Mouse (Mus musculus) stomach, embryonic 15.5 days (tissue): ENCODE results near the gene Ccn5. TPM values are rescaled to one million over a fixed set of nuclear protein-coding genes. Genes with fewer than 3 reads are reported as not detected.

ENCODE experiments used
- ATAC-seq: fragments of 200-750 bp; cut with Nextera tagmentation; 2 replicates; pipeline ENCODE4 v1.8.0; 2017; ENCODE audit warnings: low read depth, moderate number of reproducible peaks, moderate TSS enrichment; ENCODE audit not compliant: insufficient read depth, low FRiP score
- H3K27ac ChIP-seq: fragments of 300-500 bp; sonication (generic); 2 replicates; pipeline ENCODE4 v1.5.1; 2015; ENCODE audit warnings: mild to moderate bottlenecking, inconsistent platforms
- H3K27me3 ChIP-seq: fragments of 300-500 bp; sonication (generic); replicated peaks from 2 replicates; pipeline ENCODE4 v1.6.1; 2015; ENCODE audit warnings: inconsistent platforms
- H3K36me3 ChIP-seq: fragments of 300-500 bp; sonication (generic); 2 replicates; pipeline ENCODE4 v1.6.1; 2015; ENCODE audit warnings: inconsistent platforms
- H3K4me1 ChIP-seq: fragments of 300-500 bp; sonication (generic); 2 replicates; pipeline ENCODE4 v1.6.1; 2015; ENCODE audit warnings: inconsistent platforms
- H3K4me2 ChIP-seq: fragments of 300-500 bp; sonication (generic); 2 replicates; pipeline ENCODE4 v1.6.1; 2015; ENCODE audit warnings: mild to moderate bottlenecking, inconsistent platforms
- H3K4me3 ChIP-seq: fragments of 300-500 bp; sonication (generic); replicated peaks from 2 replicates; pipeline ENCODE4 v1.5.1; 2015; ENCODE audit warnings: inconsistent platforms
- H3K9ac ChIP-seq: fragments of 300-500 bp; sonication (generic); 2 replicates; pipeline ENCODE4 v1.6.1; 2015; ENCODE audit warnings: inconsistent platforms
- H3K9me3 ChIP-seq: fragments of 300-500 bp; sonication (generic); 2 replicates; pipeline ENCODE4 v1.6.1; 2016; ENCODE audit warnings: inconsistent platforms
- WGBS: fragments of 180-500 bp; shearing (Covaris S2); methylation state at CpG from one replicate; pipeline ENCODE4 v1.1.7; 2015; 5-methylcytosine and 5-hydroxymethylcytosine counted together
- polyA plus RNA-seq: library from polyadenylated mRNA; unstranded; fragments of >200 nt; fragmentation: Nextera tagmentation; extraction: Ambion mirVana; gene quantifications from 2 replicates; pipeline ENCODE4 v1.2.1, GENCODE M21; 2015

The Ccn5 gene
- polyA plus RNA-seq, 1 experiment from 2014 or later, result not detected

DNA sequence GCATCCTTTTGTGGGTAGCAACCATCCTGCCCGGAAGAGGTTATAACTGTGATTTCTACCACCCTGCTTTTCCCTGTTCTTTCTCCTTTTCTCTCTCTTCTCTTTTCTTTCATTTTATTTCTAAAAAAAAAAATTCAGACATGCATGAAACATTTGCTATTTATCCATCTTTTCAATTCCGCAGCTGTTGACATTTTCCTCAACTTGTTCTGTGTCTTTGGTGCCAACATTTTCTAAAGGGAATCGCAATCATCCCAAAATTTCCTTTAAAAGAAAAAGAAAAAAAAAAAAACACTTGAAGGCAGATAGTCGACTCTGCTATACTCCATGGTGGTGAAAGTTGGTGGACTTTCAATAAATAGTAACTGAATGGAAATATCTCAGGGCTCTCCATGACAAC is 11.5 kb upstream of the Ccn5 start:
- no peaks in the 10 kb centered on the region for H3K36me3 ChIP-seq
- no peaks in the 10 kb centered on the region for H3K9me3 ChIP-seq
- no peak overlapping the region for H3K27ac ChIP-seq
- H3K27me3 ChIP-seq, result no peaks in the 10 kb centered on the region
- no peak overlapping the region for H3K4me3 ChIP-seq
- H3K4me2 ChIP-seq, result no peak overlapping the region
- WGBS, result 84% methylated on average over 4 of the region's 4 CpGs
- H3K9ac ChIP-seq, result no peak overlapping the region
- ATAC-seq, result no peak
- H3K4me1 ChIP-seq, result no peaks in the 10 kb centered on the region

GRCm38 (mm10) chr2:163809704-163810103 is 11.0 kb upstream of the Ccn5 start:
- H3K9me3 ChIP-seq, result no peaks in the 10 kb centered on the region
- no peak overlapping the region for H3K9ac ChIP-seq
- no peaks in the 10 kb centered on the region for H3K27me3 ChIP-seq
- H3K36me3 ChIP-seq, result no peaks in the 10 kb centered on the region
- no peak overlapping the region for H3K4me2 ChIP-seq
- no peak overlapping the region for H3K4me3 ChIP-seq
- H3K4me1 ChIP-seq, result no peaks in the 10 kb centered on the region
- WGBS, result 45% methylated on average over 7 of the region's 7 CpGs
- H3K27ac ChIP-seq, result no peak overlapping the region
- ATAC-seq, result no peak

DNA sequence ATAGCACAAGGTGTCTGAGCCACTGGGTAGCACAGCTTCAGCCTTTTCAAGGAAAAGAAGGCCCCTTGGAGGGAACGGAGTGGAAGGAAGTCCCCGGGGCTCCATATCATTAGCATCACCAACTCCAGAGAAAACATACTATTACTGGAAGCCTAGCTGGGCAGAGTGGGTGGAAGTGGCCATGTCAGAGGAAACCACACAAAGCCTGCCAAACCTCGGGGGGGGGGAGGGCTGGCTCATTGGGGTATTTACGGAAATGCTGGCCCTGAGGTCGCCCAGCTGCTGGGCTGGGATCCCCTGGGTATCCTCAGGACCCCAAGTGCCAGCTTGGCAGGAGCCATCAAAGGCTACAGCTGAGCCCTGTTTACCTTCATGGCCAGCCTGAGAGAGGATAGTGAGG is 7.6 kb upstream of the Ccn5 start:
- no peak overlapping the region for H3K9ac ChIP-seq
- no peak overlapping the region for H3K4me3 ChIP-seq
- H3K4me2 ChIP-seq, result no peak overlapping the region
- H3K36me3 ChIP-seq, result no peaks in the 10 kb centered on the region
- no peak for ATAC-seq
- 63% methylated on average over 5 of the region's 5 CpGs for WGBS
- H3K27ac ChIP-seq, result no peak overlapping the region
- no peaks in the 10 kb centered on the region for H3K27me3 ChIP-seq
- H3K9me3 ChIP-seq, result no peaks in the 10 kb centered on the region
- H3K4me1 ChIP-seq, result no peaks in the 10 kb centered on the region

DNA sequence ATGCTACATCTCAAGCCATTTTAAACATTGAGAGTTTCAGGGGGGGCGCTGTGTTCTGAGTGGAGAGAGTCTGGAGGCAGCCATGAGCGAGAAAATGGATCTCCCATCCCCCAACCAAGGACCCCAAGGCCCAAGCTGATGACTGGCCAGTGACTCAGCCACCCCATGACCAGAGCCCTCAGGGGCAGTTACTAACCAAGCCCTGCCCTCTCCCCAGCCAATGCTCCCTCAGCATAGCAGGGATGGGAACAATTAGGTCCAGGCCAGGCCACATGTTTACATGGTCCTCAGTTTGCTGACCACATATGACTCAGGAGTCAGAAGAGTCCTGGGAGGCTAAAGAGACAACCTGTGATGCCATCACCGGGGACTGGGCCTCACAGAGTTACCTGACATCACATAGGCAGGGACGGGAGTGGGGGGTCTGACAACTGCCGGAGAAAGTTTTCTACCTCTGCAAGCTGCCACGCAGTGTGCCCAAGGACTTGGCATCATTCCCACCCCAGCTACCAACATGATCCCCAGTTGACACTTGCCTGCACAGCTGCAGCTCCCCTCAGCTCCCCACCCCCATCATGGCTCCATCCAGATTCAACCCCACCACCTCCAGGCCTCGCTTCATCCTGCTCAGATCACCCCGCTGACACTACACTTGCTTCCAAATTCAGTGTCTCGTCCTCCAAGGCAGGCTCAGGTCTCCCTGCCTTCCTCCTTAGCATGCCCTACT is 5.8 kb upstream of the Ccn5 start:
- no peaks in the 10 kb centered on the region for H3K4me1 ChIP-seq
- no peaks in the 10 kb centered on the region for H3K9me3 ChIP-seq
- no peak overlapping the region for H3K9ac ChIP-seq
- ATAC-seq, result no peak
- H3K27ac ChIP-seq, result no peak overlapping the region
- H3K4me2 ChIP-seq, result no peak overlapping the region
- no peaks in the 10 kb centered on the region for H3K27me3 ChIP-seq
- 83% methylated on average over 9 of the region's 9 CpGs for WGBS
- no peak overlapping the region for H3K4me3 ChIP-seq
- no peaks in the 10 kb centered on the region for H3K36me3 ChIP-seq

DNA sequence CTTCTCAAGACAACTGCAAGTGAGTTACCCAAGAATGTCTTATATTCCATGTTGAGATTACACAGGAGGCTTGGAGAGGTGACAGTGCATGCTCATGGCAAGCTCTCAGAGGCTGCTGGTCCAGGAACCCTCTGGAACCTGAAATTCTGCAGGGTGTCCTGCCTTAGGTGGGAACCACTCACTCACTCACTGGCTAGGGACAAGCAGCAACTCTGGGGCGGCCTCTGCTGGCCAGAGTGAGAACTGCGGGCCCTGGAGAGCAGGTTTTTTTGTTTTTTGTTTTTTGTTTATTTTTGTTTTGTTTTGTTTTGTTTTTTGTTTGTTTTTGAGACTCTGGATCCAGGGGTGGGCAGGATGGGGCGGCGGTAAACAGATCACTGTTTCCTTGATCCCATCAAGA is 2.6 kb downstream of the Ccn5 start:
- Histone ChIP-seq H3K27me3 (no peaks in the 10 kb centered on the region), H3K9me3 (no peaks in the 10 kb centered on the region), H3K4me1 (no peaks in the 10 kb centered on the region), H3K4me3 (no peak overlapping the region), H3K36me3 (no peaks in the 10 kb centered on the region), H3K4me2 (peak overlapping the region; percentile 33), H3K9ac (no peak overlapping the region), H3K27ac (no peak overlapping the region)
- ATAC-seq, result no peak
- WGBS, result 5% methylated on average over 4 of the region's 4 CpGs

- Histone ChIP-seq H3K27ac (no peak overlapping the region), H3K27me3 (no peaks in the 10 kb centered on the region), H3K4me2 (peak overlapping the region; percentile 33), H3K4me3 (no peak overlapping the region), H3K36me3 (no peaks in the 10 kb centered on the region), H3K4me1 (no peaks in the 10 kb centered on the region), H3K9me3 (no peaks in the 10 kb centered on the region), H3K9ac (no peak overlapping the region)
- whole genome bisulfite sequencing, result 32% methylated on average over 11 of the region's 11 CpGs
- peak; percentile 69 for ATAC-seq
Observed at GRCm38 (mm10) chr2:163823771-163824170, 3.1 kb downstream of the Ccn5 start.

DNA sequence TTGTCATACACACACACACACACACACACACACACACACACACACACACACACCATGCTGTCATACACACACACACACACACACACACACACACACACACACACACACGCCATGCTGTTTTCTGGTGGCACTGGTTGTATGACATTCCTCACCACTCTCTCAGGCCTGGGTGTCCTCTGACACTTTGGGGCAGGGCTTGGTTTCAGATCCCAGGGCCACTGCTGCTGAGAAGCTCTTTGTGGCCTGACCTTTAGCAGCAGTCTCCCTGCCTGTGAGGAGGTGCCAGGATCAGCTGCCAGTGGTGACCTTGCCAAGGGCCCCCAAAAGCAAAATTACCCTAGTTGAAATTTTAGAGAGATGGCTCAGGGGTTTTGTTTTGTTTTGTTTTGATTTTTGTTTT is 5.2 kb downstream of the Ccn5 start:
- H3K27me3 ChIP-seq, result no peaks in the 10 kb centered on the region
- 63% methylated on average over 1 of the region's 1 CpGs for WGBS
- no peaks in the 10 kb centered on the region for H3K36me3 ChIP-seq
- no peaks in the 10 kb centered on the region for H3K4me1 ChIP-seq
- H3K4me3 ChIP-seq, result no peak overlapping the region
- no peak for ATAC-seq
- no peak overlapping the region for H3K9ac ChIP-seq
- H3K4me2 ChIP-seq, result no peak overlapping the region
- no peak overlapping the region for H3K27ac ChIP-seq
- no peaks in the 10 kb centered on the region for H3K9me3 ChIP-seq

DNA sequence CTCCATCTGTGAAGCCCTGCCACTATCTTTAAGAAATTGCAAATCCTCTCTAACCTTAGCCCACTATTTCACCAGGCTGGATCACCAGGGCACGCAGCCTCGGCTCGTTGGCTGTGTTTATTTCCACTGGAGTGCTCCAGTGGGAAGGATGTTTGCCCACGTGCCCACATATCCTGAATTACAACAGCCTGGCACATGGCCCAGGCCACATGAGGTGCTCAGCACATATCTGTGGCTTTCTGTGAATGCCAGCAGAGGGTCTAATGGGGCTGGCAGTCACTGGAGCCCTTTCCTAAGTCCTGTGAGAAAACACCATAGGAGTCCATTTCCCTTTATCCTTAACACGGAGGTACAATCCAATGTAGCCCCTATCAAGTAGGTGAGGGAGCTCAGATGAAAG is 5.8 kb downstream of the Ccn5 start:
- WGBS, result 65% methylated on average over 5 of the region's 5 CpGs
- H3K9me3 ChIP-seq, result no peaks in the 10 kb centered on the region
- H3K9ac ChIP-seq, result no peak overlapping the region
- no peak overlapping the region for H3K27ac ChIP-seq
- no peaks in the 10 kb centered on the region for H3K4me1 ChIP-seq
- H3K4me2 ChIP-seq, result no peak overlapping the region
- H3K36me3 ChIP-seq, result no peaks in the 10 kb centered on the region
- H3K4me3 ChIP-seq, result no peak overlapping the region
- no peak for ATAC-seq
- H3K27me3 ChIP-seq, result no peaks in the 10 kb centered on the region

DNA sequence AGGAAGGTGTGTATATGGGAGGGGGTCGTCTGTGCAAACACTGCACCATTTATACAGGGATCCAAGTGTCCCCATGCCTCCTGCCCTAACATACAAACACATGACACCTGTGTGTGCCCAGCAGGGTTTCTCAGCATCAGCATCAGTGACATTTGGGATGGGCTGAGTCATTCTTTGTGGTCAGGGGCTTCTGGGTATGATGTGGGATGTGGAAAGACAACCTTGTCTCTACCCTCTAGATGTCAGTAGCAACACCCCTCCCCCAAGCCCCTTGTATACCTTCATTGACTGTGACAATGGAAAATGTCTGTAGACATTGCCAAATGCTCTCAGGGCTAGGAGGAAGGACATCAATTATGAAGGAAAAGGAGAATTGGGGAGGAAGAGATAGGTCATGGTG is 10.5 kb downstream of the Ccn5 start:
- Histone ChIP-seq H3K36me3 (no peaks in the 10 kb centered on the region), H3K4me1 (no peaks in the 10 kb centered on the region), H3K9me3 (no peaks in the 10 kb centered on the region), H3K27me3 (no peaks in the 10 kb centered on the region), H3K27ac (no peak overlapping the region), H3K4me3 (no peak overlapping the region), H3K9ac (no peak overlapping the region), H3K4me2 (no peak overlapping the region)
- WGBS, result 41% methylated on average over 1 of the region's 1 CpGs
- no peak for ATAC-seq

GRCm38 (mm10) chr2:163838043-163838442 is 17.4 kb downstream of the Ccn5 start:
- no peaks in the 10 kb centered on the region for H3K36me3 ChIP-seq
- no peaks in the 10 kb centered on the region for H3K27me3 ChIP-seq
- no peak overlapping the region for H3K4me2 ChIP-seq
- no peak overlapping the region for H3K4me3 ChIP-seq
- no peak overlapping the region for H3K9ac ChIP-seq
- WGBS, result 31% methylated on average over 9 of the region's 9 CpGs
- no peak for ATAC-seq
- no peaks in the 10 kb centered on the region for H3K4me1 ChIP-seq
- no peak overlapping the region for H3K27ac ChIP-seq
- H3K9me3 ChIP-seq, result no peaks in the 10 kb centered on the region

DNA sequence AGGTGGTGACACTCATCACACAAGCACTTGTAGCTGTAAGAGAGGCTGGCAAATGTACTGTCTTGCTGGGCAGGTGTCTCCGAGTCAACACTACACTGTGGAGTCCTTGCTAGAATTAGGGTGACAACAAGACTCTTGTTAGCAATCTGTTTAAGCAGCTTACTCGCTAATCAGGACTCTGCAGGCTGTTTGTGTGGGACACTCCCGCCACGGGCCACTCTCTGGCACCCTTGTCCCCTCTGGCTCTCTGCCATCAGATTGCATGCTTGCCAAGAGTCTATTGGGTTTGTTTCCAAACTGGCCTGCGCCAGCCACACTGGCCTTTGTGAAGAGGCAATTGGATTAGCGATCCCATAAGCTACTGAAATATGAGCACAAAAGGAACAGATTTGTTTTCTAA is 18.9 kb downstream of the Ccn5 start:
- 60% methylated on average over 6 of the region's 6 CpGs for WGBS
- Histone ChIP-seq H3K36me3 (no peaks in the 10 kb centered on the region), H3K4me3 (no peak overlapping the region)

DNA sequence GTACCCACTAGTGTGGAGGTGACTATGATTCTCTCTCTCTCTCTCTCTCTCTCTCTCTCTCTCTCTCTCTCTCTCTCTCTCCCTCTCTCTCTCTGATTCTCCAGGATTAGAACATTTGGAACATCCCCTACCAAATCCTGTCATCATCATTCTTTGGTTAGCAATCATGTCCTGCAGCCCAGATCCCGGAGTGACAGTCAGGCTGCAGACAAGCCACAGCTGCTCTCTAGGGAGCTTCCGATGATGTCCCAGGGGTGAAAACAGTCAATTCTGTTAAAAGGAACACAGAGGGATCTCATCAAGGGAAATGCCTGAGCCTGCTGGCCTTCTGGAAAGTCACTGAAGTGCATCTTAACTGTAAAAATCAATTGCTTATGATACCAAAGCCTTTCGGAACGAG is 21.4 kb downstream of the Ccn5 start:
- Histone ChIP-seq H3K27me3 (no peaks in the 10 kb centered on the region), H3K9ac (no peak overlapping the region), H3K36me3 (no peaks in the 10 kb centered on the region), H3K4me3 (no peak overlapping the region), H3K4me1 (no peaks in the 10 kb centered on the region), H3K9me3 (no peaks in the 10 kb centered on the region), H3K27ac (no peak overlapping the region), H3K4me2 (no peak overlapping the region)
- ATAC-seq, result no peak
- 50% methylated on average over 4 of the region's 4 CpGs for WGBS

More for the DNA sequence above, 18.9 kb downstream of the Ccn5 start:
- ATAC-seq, result no peak
- H3K9ac ChIP-seq, result no peak overlapping the region
- no peaks in the 10 kb centered on the region for H3K4me1 ChIP-seq
- H3K9me3 ChIP-seq, result no peaks in the 10 kb centered on the region
- H3K27ac ChIP-seq, result no peak overlapping the region
- no peak overlapping the region for H3K4me2 ChIP-seq
- no peaks in the 10 kb centered on the region for H3K27me3 ChIP-seq

- under 1% methylated on average over 38 of the region's 38 CpGs for WGBS
- Histone ChIP-seq H3K9me3 (no peaks in the 10 kb centered on the region), H3K27ac (no peak within 1 kb of the TSS), H3K4me2 (peak within 1 kb of the TSS; percentile 42), H3K36me3 (no peaks in the 10 kb centered on the region), H3K4me3 (peak within 1 kb of the TSS; percentile 19), H3K27me3 (peaks cover 73% of the 10 kb centered on the region), H3K4me1 (peaks cover 11% of the 10 kb centered on the region; the same call in 1 of the 2 replicates), H3K9ac (no peak within 1 kb of the TSS)
- ATAC-seq, result no peak
Observed at GRCm38 (mm10) chr2:163853461-163853901, 32.8 kb downstream of the Ccn5 start, which contains the start of gene Kcnk15. Kcnk15 (plus strand) TSS chr2:163853651.
